Mouse (Mus musculus) heart, embryonic 13.5 days (tissue): ENCODE measurements around the gene Igf1. TPM values are rescaled to one million over a fixed set of nuclear protein-coding genes. Genes with fewer than 3 reads are reported as not detected.

Experiments
- ATAC-seq: fragments of 200-750 bp; cut with Nextera tagmentation; 2 replicates; pipeline ENCODE4 v1.8.0; 2017; ENCODE audit warnings: moderate TSS enrichment; ENCODE audit not compliant: insufficient number of reproducible peaks, low FRiP score, low TSS enrichment; ENCODE audit errors: extremely low read depth
- H3K27ac ChIP-seq: fragments of 300-500 bp; sonication (generic); replicated peaks from 2 replicates; pipeline ENCODE4 v1.5.1; 2015; ENCODE audit warnings: moderate library complexity, mild to moderate bottlenecking, inconsistent platforms
- H3K27me3 ChIP-seq: fragments of 300-500 bp; sonication (generic); replicated peaks from 2 replicates; pipeline ENCODE4 v1.6.1; 2015; ENCODE audit warnings: mild to moderate bottlenecking, inconsistent platforms
- H3K36me3 ChIP-seq: fragments of 300-500 bp; sonication (generic); 2 replicates; pipeline ENCODE4 v1.6.1; 2015; ENCODE audit warnings: mild to moderate bottlenecking, inconsistent platforms
- H3K4me1 ChIP-seq: fragments of 300-500 bp; sonication (generic); 2 replicates; pipeline ENCODE4 v1.6.1; 2015; ENCODE audit warnings: inconsistent platforms
- H3K4me2 ChIP-seq: fragments of 300-500 bp; sonication (generic); 2 replicates; pipeline ENCODE4 v1.6.1; 2015; ENCODE audit warnings: inconsistent platforms, mild to moderate bottlenecking, moderate library complexity
- H3K4me3 ChIP-seq: fragments of 300-500 bp; sonication (generic); 2 replicates; pipeline ENCODE4 v1.5.1; 2015; ENCODE audit warnings: moderate library complexity, mild to moderate bottlenecking, inconsistent platforms
- H3K9ac ChIP-seq: fragments of 300-500 bp; sonication (generic); 2 replicates; pipeline ENCODE4 v1.6.1; 2015; ENCODE audit warnings: inconsistent platforms, mild to moderate bottlenecking, moderate library complexity
- H3K9me3 ChIP-seq: fragments of 300-500 bp; sonication (generic); 2 replicates; pipeline ENCODE4 v1.6.1; 2016; ENCODE audit warnings: inconsistent platforms
- WGBS: fragments of 180-500 bp; shearing (Covaris S2); methylation state at CpG from one replicate; pipeline ENCODE4 v1.1.7; 2015; ENCODE audit warnings: mixed read lengths; 5-methylcytosine and 5-hydroxymethylcytosine counted together
- polyA plus RNA-seq: library from polyadenylated mRNA; unstranded; fragments of >200 nt; fragmentation: Nextera tagmentation; extraction: Ambion mirVana; gene quantifications from 2 replicates; pipeline ENCODE4 v1.2.1, GENCODE M21; 2015

Gene Igf1
- polyA plus RNA-seq, 1 experiment from 2014 or later: 39.5 TPM

DNA sequence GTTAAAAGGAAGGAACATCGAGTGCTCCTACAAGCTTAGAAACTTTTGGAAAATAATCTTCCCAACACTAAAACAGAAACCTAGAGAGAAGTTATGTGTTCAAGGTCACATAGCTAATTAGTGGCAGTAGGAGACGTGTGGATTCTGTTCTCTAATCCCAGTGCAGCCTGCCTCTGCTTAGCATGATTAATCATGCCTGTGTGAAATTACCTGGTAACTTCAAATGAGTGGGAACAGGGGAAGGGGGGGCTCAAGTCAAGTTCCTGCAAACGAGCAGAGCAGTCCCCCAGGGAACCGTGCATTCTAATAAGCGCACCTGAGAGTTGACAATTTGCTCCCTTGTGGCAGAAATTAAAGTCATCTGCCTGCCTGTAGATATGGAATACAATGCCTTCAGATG lies 14.8 kb downstream of the Igf1 start:
- WGBS: 55% methylated on average over 5 of the region's 5 CpGs
- Histone ChIP-seq H3K4me2 (no peak overlapping the region), H3K4me1 (peaks cover 17% of the 10 kb centered on the region), H3K4me3 (no peak overlapping the region), H3K9me3 (no peaks in the 10 kb centered on the region), H3K36me3 (peaks cover 30% of the 10 kb centered on the region), H3K27ac (peak overlapping the region; percentile 64), H3K27me3 (no peaks in the 10 kb centered on the region), H3K9ac (no peak overlapping the region)
- no peak for ATAC-seq

- Histone ChIP-seq H3K9ac (no peak overlapping the region), H3K27ac (no peak overlapping the region), H3K36me3 (peaks cover 25% of the 10 kb centered on the region), H3K4me3 (no peak overlapping the region), H3K4me1 (peaks cover 17% of the 10 kb centered on the region), H3K27me3 (no peaks in the 10 kb centered on the region), H3K9me3 (no peaks in the 10 kb centered on the region), H3K4me2 (no peak overlapping the region)
- ATAC-seq: no peak
- WGBS: 88% methylated on average over 3 of the region's 3 CpGs
Observed at GRCm38 (mm10) chr10:87873516-87873915, 15.5 kb downstream of the Igf1 start.

DNA sequence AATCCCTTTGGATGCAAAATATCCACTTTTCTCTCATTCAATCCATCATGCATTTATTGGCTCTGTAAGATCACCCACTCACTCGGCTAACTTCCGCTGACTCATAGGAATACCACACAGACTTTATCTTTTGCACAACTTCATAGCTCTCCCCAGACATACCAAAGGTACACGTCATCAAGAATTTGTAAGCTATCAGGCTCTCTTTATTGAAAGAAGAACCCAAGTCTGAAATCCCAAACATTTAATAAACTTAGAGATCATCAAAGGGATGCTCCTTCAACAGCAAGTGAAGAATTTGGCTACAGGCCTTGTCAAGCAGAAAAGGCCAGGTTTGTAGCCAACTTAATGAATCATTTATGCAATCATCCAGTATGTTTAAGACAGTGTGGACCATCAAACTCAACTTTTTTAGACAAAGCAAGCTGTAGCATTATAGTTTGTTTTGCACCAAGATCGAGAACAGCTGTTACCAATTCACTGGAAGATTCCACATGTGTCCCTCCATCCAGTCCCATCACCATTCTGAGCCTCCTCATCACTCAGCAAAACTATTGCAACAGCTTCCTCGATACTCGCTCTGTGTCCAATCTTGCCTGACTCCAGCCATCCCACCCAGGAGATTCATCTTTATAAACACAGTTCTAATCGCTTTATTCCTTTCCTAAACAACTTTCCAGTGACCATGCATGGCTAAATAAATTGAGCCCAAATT lies 22.2 kb downstream of the Igf1 start:
- H3K4me3 ChIP-seq: no peak overlapping the region
- H3K4me1 ChIP-seq: no peaks in the 10 kb centered on the region
- no peak overlapping the region for H3K27ac ChIP-seq
- no peaks in the 10 kb centered on the region for H3K27me3 ChIP-seq
- H3K36me3 ChIP-seq: peaks cover 23% of the 10 kb centered on the region
- ATAC-seq: no peak
- H3K9me3 ChIP-seq: no peaks in the 10 kb centered on the region
- WGBS: 70% methylated on average over 7 of the region's 7 CpGs
- no peak overlapping the region for H3K4me2 ChIP-seq
- H3K9ac ChIP-seq: no peak overlapping the region

DNA sequence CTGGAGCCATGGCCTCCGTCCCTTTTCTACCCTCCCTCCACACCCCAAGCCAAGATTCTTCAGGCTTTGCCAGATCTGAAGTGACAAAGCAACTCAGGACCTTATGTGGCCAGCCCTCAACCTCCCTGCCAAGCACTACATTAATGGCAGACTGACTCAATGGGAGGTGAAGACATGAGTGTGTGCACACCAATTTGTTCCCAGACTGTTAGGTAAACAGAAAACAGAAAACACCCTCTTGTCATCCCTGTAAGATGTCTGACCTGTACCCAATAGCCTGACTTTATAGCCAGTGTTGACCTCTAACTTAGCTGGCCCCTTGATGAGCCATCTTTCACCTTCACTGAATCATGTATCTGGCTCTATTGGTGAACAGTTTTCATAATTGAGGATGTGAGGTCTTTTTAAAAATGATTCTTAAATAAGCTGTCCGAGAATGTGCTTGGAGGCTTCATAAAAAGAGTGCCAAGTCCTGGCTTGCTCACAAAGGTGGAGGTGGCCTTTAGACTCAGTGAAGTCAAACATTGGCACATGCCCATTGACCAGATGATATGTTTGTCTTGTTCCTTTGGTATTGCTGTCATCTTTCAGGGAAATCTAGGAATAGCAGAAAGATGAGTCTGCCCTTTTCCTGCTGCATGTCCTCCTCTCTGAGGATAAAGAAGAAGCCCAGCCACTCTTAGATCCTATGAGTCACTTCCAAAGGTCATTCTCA lies 27.4 kb downstream of the Igf1 start:
- H3K9ac ChIP-seq: no peak overlapping the region
- H3K4me1 ChIP-seq: no peaks in the 10 kb centered on the region
- no peaks in the 10 kb centered on the region for H3K27me3 ChIP-seq
- H3K36me3 ChIP-seq: peaks cover 9% of the 10 kb centered on the region
- no peak overlapping the region for H3K27ac ChIP-seq
- no peak overlapping the region for H3K4me2 ChIP-seq
- no peak overlapping the region for H3K4me3 ChIP-seq
- no peak for ATAC-seq
- no peaks in the 10 kb centered on the region for H3K9me3 ChIP-seq
- WGBS: 77% methylated on average over 2 of the region's 2 CpGs

DNA sequence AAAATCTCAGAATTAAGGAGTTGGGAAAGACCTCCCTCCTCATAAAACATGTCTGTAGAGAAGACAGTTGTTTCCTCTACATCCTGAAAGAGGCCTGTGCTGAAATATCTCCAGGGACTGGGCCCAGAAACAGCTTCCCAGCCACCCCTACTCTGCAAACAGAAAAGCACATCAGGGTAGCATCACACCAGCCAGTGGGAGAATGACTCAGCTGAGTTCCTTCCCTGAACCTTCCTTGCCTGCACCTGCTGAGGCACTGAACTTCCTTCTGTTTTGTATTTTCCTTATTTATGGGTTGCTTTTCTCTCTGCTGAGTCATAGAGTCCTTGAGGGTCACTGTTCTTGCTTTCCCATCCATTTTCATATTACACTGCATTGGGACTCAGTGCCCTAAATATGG lies 31.8 kb downstream of the Igf1 start:
- no peaks in the 10 kb centered on the region for H3K27me3 ChIP-seq
- no peak overlapping the region for H3K4me3 ChIP-seq
- H3K9ac ChIP-seq: no peak overlapping the region
- 0 out of 2 replicates have a peak, but pooled peaks cover 3% of the 10 kb centered on the region for H3K4me1 ChIP-seq
- ATAC-seq: no peak
- no peaks in the 10 kb centered on the region; the same call in 1 of the 2 replicates for H3K9me3 ChIP-seq
- H3K36me3 ChIP-seq: peaks cover 11% of the 10 kb centered on the region; the same call in 1 of the 2 replicates
- H3K4me2 ChIP-seq: no peak overlapping the region
- no peak overlapping the region for H3K27ac ChIP-seq

- 0 out of 2 replicates have a peak, but pooled peaks cover 3% of the 10 kb centered on the region for H3K4me1 ChIP-seq
- H3K9ac ChIP-seq: no peak overlapping the region
- H3K4me2 ChIP-seq: no peak overlapping the region
- no peaks in the 10 kb centered on the region for H3K27me3 ChIP-seq
- ATAC-seq: no peak
- no peak overlapping the region for H3K27ac ChIP-seq
- no peak overlapping the region for H3K4me3 ChIP-seq
- H3K36me3 ChIP-seq: peaks cover 8% of the 10 kb centered on the region; the same call in 1 of the 2 replicates
- H3K9me3 ChIP-seq: no peaks in the 10 kb centered on the region; the same call in 1 of the 2 replicates
Observed at GRCm38 (mm10) chr10:87892256-87892655, 34.2 kb downstream of the Igf1 start.

- H3K4me2 ChIP-seq: no peak overlapping the region
- H3K9ac ChIP-seq: no peak overlapping the region
- ATAC-seq: no peak
- H3K27ac ChIP-seq: 0 out of 2 replicates have a peak overlapping the region, but pooled peaks have one; percentile 9
- peaks cover 8% of the 10 kb centered on the region; the same call in 1 of the 2 replicates for H3K36me3 ChIP-seq
- 77% methylated on average over 1 of the region's 1 CpGs for WGBS
- no peak overlapping the region for H3K4me3 ChIP-seq
- H3K27me3 ChIP-seq: no peaks in the 10 kb centered on the region
- 0 out of 2 replicates have a peak, but pooled peaks cover 3% of the 10 kb centered on the region for H3K4me1 ChIP-seq
- no peaks in the 10 kb centered on the region; the same call in 1 of the 2 replicates for H3K9me3 ChIP-seq
Observed at GRCm38 (mm10) chr10:87893272-87893671, 35.2 kb downstream of the Igf1 start.

GRCm38 (mm10) chr10:87894461-87895120 lies 36.5 kb downstream of the Igf1 start:
- Histone ChIP-seq H3K4me1 (0 out of 2 replicates have a peak, but pooled peaks cover 3% of the 10 kb centered on the region), H3K4me3 (no peak overlapping the region), H3K4me2 (no peak overlapping the region), H3K36me3 (peaks cover 8% of the 10 kb centered on the region; the same call in 1 of the 2 replicates), H3K27ac (no peak overlapping the region), H3K9me3 (no peaks in the 10 kb centered on the region; the same call in 1 of the 2 replicates), H3K9ac (no peak overlapping the region), H3K27me3 (no peaks in the 10 kb centered on the region)
- ATAC-seq: no peak
- 65% methylated on average over 4 of the region's 4 CpGs for WGBS

GRCm38 (mm10) chr10:87895351-87895750 lies 37.3 kb downstream of the Igf1 start:
- H3K36me3 ChIP-seq: peaks cover 8% of the 10 kb centered on the region; the same call in 1 of the 2 replicates
- H3K9ac ChIP-seq: no peak overlapping the region
- no peaks in the 10 kb centered on the region for H3K27me3 ChIP-seq
- H3K4me3 ChIP-seq: no peak overlapping the region
- WGBS: 57% methylated on average over 2 of the region's 2 CpGs
- no peak overlapping the region for H3K4me2 ChIP-seq
- ATAC-seq: no peak
- no peak overlapping the region for H3K27ac ChIP-seq
- H3K4me1 ChIP-seq: 0 out of 2 replicates have a peak, but pooled peaks cover 3% of the 10 kb centered on the region
- H3K9me3 ChIP-seq: no peaks in the 10 kb centered on the region; the same call in 1 of the 2 replicates

- H3K9me3 ChIP-seq: no peaks in the 10 kb centered on the region
- H3K9ac ChIP-seq: no peak overlapping the region
- no peak overlapping the region for H3K27ac ChIP-seq
- no peaks in the 10 kb centered on the region for H3K27me3 ChIP-seq
- 0 out of 2 replicates have a peak, but pooled peaks cover 3% of the 10 kb centered on the region for H3K4me1 ChIP-seq
- no peak overlapping the region for H3K4me2 ChIP-seq
- no peak for ATAC-seq
- 84% methylated on average over 4 of the region's 4 CpGs for WGBS
- no peaks in the 10 kb centered on the region for H3K36me3 ChIP-seq
- H3K4me3 ChIP-seq: no peak overlapping the region
Observed at GRCm38 (mm10) chr10:87897331-87897730, 39.3 kb downstream of the Igf1 start.

GRCm38 (mm10) chr10:87898826-87899225 lies 40.8 kb downstream of the Igf1 start:
- no peak overlapping the region for H3K9ac ChIP-seq
- no peak overlapping the region for H3K4me3 ChIP-seq
- peaks cover 7% of the 10 kb centered on the region for H3K4me1 ChIP-seq
- H3K36me3 ChIP-seq: no peaks in the 10 kb centered on the region
- no peaks in the 10 kb centered on the region for H3K9me3 ChIP-seq
- no peak overlapping the region for H3K4me2 ChIP-seq
- ATAC-seq: no peak
- WGBS: 84% methylated on average over 3 of the region's 3 CpGs
- no peak overlapping the region for H3K27ac ChIP-seq
- H3K27me3 ChIP-seq: no peaks in the 10 kb centered on the region
